Mouse (Mus musculus): Measurements from ENCODE around the gene Vat1l.

Vat1l gene

DNA sequence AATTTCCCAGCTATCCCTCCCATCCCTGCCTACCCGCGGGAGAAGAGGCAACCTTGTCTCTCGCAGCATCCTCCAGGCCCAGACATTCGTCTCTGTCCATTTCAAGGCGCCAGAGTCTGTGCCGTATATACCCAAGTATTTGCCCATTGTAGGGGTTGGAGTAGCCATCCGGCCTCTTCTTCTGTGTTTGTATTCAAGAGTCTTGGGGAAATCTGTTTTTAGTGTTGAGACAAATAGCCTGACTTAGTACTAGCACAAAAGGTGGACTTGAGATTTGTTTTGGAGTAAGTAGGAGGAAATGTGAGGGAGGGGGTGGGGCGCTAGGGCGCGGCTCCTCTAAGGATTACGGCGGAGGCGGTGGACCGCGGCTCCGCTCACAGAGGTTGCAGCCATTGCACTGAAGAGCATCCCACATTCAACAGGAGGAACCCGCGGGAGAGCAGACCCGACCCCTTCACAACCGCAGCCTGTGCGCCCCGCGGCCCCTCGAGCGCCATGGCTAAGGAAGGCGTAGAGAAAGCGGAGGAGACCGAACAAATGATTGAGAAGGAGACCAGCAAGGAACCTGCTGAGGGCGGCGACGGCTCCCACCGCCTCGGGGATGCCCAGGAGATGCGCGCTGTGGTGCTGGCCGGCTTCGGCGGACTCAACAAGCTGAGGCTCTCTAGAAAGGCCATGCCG is at the start of gene Vat1l:
Gene Vat1l (plus strand): TSS at position 392 of the 681 bp plus-strand sequence.
- DNase-seq (ENCODE audit: low spot score in 2 of 2) = no peak

DNA sequence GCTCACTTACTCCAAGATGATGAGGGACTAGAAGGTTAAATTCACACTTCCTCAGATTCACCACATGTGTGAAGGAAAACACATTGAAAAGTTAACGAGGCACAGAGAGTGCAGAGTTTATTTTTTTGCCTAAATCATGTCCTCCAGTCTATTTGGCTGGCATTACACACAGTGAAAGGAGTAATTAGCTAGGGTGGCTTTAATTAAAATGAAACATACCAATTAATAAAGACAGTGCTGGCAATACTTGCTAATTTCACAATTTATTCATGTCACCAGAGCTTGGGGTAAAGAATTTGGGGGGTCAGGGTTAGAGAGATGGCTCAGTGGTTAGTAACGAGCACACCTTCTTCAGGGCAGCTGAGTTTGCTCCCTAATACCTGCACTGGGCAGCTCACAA is 46.8 kb upstream of the Vat1l start:
- no peak for DNase-seq (ENCODE audit: low spot score in 2 of 2)

DNA sequence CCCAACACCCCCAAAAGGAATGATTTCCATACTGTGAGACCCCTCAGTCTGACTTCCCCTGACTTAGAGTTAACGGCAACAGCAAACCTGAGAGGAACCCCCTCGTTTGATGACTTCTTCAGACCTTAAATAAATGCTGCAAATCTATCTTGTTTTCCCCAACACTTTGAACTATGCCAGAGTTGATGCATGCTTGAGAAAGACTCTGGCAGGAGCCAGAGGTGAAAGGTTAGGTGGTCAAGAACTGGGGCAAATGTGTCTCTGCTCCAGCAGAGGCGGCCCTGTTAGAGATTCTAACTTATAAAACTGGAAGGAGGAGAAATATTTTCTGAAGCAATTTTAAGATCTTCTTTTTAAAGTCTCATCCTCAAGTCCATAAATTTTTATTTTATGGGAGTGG is 45.7 kb upstream of the Vat1l start:
- no peak for DNase-seq (ENCODE audit: low spot score in 2 of 2)

DNA sequence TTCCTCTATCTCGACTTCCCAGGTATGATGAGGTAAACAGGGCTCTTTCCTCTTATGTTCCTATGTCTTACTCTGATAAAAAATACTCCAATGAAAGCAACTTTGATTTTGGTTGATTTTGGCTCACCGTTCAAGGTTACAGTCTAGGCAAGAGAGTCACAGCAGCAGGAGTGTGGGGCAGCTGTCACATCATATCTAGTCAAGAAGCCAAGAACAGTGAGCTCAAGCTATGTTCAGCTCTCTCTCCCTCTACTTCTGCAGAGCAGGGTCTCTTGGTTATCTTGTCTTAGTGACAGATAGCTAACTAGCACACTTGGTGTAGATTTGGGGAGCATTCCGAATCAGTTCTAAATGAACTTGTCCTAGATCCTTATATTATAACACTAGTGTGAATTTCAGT is 41.5 kb upstream of the Vat1l start:
- no peak for DNase-seq (ENCODE audit: low spot score in 2 of 2)

DNA sequence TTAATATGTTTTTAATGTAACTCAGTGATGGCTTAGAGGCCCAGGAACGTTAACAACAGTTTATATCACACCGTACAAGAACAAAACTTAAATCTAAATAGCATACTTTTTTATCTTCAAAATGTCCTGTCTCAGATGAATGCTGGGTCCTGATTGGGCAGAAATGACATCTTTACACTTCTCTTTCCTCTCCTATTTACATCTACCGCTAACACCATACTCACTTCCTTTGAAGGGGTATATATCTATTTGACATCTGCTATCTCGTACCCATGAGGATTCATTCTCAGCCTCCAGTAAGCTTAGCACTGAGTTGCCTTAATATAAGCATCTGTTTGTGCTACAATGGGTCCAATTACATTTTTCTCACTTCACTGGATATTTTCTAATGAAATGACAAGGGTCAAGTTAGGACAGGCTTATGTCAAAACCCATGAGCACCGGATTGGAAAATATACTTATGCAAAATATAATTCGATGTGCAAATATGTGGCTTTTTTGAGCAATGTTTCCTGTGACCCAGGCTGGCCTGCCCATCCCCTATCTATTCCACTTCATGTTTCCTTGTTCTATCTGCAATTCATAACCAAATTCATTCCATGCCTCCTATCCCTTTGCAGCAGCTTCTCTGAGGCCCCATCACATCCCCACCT is 40.8 kb upstream of the Vat1l start:
- no peak for DNase-seq (ENCODE audit: low spot score in 2 of 2)

DNA sequence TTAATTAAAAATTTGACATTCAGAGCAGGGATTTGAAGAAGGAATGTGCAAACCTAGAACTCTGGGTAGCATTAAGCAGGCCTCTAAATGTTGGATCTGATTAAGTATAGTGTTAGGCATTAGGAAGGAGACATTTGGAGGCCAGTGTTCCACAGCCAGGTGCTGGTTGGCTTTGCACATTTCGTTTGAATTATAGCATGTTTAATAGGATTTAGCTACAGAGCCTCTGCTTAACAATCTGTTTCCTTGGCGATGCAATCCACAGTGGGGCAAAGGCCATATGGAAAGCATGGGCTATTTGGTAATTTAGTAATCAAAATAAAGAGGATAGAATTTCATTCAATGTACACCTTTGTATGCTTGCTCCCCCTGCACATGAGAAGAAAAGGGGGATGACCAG is 39.7 kb upstream of the Vat1l start:
- no peak for DNase-seq (ENCODE audit: low spot score in 2 of 2)

DNA sequence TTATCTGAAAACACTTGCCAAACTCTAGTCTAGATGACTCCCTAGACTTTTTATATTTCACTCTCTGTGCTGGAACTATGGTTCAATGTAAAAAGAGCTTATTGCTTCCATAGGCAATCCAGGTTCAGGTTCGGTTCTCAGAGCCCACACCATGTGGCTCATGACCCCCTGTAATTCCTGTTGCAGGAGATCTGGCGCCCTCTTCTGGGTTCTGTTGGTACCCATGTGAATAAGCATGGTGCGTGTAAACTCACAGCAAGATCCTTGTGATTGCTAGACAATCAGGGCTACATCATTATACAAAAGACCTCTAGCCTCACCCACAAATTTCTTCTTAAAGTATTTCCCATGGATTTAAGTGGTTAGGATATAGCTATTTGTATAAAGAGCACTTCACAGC is 28.7 kb upstream of the Vat1l start:
- no peak for DNase-seq (ENCODE audit: low spot score in 2 of 2)

DNA sequence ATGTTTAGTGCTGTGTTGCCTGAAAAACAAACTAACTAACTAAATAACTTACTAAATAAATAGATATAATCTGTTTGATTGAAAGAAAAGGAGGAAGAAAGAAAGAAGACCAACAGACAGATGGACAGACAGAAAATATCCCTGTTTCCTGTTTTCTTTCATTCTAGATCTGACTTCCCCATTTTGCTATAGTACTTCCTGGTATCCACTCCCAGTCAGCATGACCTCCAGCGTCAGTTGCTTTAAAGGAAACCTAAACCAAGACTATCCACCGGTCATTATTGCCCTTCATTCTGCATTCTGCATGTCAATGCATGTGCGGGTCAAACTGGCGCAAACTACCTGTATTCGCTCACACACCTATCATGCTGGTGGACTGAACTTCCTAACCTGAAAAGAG is 12.1 kb upstream of the Vat1l start:
- no peak for DNase-seq (ENCODE audit: low spot score in 2 of 2)

DNA sequence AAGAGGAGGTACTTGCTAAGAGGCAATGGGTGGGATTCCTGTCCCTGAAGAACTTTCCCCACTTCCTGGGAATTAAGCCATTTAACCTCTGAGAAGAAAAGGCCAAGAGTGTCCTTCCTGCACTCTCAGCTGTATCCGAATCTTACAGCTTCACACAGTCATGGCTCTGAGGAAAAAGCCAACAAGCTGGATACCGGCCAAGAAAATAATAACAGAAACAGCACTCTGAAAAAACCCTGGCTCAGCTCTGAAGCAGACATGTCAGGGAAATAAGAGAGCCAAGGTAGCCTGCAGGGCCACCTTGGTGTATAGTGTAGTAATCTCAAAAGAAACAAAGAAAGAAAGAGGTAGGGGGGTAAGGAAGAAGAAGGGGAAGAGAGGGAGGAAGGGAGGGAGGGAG is 6.4 kb upstream of the Vat1l start:
- no peak for DNase-seq (ENCODE audit: low spot score in 2 of 2)

DNA sequence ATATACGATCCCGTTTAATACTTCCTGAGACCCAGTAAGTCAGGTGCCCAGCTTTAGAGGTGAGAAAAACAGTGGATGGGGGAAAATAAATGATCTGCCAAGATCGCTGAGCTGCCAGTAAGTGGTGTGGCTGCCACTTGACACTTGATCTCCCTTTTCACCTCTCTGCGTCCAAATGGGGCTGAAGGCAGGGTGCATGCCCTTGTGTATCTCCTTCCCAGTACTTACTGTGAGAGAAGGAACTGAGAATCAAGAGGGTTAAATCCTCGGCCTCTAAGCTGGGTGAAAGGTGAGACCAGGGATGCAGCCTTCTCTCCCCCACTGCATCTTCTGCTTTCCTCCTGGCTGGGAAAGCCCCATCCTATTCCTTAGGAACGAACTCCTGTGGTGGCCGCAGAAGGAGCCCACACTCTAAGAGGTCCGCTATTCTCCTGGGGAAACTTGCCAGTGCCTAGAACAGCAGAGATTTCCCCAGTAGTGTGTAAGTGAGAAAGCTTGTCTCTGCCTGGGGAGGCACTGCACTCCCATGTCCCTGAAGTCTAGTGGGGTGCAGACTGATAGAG is 1.1 kb downstream of the Vat1l start:
- no peak for DNase-seq (ENCODE audit: low spot score in 2 of 2)

DNA sequence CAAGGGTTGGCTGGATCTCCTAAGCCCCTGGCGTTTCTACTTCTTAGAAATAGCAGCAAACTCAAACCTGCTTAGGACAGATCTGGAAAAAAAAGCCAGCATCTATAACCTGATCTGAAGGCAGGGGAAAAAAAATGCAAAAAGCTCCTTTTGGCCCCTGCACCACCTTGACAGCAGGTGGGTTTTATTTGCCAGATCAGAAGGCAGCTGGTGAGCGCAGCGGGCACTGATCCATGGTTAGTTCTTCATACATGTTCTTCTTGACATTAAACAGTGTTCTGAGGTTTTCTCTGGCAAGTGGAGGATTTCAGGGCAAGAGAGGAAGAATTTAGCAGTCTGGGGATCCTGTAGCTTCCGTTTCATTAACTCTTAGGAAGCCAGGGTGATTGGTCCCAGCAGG is 1.6 kb downstream of the Vat1l start:
- no peak for DNase-seq (ENCODE audit: low spot score in 2 of 2)

DNA sequence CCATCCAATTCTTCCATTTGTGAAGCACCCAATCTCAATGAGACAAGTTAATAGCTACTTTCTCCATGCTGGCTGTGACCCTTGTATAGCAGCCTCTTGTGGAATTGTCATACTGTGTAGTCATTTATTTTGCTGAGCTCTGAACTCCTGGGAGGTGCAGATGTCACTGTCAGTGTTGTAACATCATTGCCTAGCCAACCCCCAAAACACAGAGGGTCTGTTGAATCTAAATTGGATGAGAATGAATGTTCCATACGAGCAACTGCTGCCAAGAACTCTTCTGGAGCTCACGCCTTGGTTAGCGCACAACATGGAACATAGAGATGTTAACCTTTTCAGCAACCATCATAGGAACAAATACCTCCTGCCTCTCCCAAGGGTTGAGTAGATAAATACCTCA is 15.4 kb downstream of the Vat1l start:
- no peak for DNase-seq (ENCODE audit: low spot score in 2 of 2)

DNA sequence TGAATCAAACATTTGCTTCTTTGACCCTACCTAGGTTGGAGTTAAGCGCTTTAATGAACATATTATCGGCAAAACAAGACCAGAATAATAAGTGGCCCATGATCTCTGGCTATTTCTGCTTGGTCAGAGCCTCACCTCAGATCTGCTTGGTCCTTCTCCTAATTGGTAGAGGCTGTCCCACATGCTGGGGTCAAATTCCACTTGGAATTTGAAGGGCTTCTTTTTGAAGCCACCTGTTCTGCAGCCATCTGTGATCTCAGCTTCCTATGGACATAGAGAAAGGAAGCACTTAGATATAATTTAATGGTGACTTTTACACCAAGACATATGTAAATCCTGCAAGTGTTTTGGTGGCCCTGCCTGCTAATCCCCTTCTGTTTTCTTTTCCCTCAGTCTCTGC is 16.6 kb downstream of the Vat1l start:
- DNase-seq (ENCODE audit: low spot score in 2 of 2) = no peak

DNA sequence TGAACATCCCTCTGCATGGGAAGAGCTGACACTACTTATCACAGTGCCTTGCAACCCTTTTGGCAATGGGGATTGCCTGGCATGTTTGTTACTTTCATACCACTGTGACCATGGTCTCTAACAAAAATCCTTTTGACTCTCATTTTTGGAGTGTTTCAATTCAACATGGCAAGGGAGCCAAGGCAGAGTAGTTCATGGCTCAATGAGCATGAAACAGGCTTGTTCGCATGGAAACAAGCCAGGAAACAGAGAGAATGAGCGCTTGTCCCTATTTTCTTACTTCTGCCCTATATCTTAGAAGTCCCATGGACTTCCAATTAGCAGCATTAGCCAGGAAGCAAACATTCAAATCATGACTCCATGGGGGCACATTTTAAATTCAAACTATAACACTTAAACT is 18.6 kb downstream of the Vat1l start:
- DNase-seq (ENCODE audit: low spot score in 2 of 2) = no peak

DNA sequence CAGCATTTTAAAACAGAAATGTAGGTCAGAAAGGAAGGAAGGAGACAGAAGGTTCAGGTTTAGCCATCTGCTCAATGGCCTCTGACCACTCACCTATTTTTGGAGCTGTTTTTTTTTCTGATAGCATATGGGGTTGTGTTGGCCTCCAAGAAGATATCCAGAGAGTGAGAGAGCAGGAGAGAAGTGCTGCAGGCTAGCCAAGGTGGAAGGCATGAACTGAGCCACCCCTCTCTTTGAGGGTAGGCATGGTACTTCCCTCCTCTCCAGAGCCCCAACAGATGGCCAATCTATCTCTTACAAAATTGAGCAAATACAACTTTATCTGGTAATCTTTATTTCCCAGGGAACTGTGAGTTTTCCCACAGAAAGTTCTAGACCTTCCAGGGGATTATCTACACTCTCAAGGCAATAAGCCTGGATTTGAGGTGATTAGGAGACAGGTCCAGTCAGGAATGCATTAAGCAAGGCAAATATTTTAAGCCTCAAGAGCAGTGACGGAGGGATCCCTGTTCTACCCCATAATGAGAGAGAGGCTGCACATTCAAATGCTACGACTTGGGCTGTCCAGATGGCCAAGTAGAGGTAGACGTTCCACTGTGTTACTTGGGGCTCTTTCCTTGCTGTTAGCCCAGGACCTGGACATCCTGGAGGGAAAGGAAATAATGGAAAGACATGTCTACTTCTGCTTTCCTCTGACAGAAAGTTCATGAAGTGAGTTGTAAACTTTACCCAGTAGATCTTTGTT is 46.1 kb downstream of the Vat1l start:
- no peak for DNase-seq (ENCODE audit: low spot score in 2 of 2)

DNA sequence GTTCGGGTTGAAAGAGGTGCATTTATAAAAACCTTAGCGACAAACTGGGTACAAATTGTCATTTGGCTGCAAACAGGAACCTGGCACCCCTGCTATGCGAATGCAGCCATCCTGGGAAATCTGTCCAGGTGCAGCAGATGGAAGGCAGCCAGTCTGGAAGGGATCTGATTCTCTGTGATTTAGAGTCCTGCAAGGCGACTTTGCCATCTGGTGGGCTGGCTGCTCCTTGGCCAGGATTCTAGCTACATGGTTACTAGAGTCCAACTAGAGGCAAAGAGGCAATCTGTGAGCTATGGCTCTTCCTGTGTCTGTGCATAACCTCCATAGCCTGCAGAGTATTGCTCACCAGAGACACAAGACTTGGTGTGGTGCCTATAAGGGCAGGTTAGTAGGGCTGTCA is 53.3 kb downstream of the Vat1l start:
- no peak for DNase-seq (ENCODE audit: low spot score in 2 of 2)

DNA sequence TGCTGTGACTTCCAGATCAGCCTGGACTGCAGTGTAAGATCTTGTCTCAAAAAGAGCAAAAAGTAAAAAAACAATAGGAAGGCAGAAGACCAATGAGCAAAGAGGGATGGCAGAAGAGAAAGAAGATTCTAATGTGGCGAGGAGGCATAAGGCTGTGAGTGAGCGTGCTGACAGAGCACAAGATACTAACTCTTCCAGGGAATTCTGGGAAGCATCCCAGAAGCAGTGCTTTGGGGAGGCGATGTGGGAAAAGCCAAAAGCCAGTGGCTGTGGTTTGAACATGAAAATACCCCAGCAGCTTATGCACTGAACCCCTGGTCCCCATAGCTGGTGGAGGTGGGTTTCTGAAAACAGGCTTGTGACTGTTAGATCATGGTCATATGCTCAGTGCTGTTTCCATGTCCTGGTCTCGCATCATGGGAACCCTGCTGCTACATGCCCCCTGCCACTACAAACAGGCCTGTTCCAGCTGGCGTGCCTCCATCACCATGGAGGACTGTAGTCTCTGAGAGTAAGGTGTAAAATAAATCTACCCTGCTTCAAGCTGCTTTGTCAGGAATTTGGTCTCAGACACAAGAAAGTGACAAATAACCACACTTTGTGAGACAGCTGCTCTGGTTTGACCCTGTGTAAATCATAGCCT is 54.4 kb downstream of the Vat1l start:
- no peak for DNase-seq (ENCODE audit: low spot score in 2 of 2)

DNA sequence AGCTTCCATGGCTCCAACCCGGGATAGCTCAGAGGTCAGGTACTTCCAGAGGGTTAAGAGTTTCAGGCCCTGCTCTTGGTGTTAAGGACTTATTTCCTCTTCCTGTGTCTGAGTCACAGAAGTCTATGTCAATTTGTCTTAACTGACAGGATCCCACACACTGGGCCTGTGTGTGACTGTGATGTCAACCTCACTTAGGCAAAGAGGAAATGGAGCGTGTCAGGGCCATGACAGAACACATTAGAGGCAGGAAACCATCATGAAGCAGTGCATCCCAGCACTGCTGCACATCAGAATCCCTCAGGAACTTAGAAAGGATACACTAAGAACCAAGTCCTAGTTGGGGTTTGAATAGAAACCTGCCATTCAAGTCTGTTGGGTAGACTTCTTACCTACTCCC is 56.9 kb downstream of the Vat1l start:
- DNase-seq (ENCODE audit: low spot score in 2 of 2) = no peak

DNA sequence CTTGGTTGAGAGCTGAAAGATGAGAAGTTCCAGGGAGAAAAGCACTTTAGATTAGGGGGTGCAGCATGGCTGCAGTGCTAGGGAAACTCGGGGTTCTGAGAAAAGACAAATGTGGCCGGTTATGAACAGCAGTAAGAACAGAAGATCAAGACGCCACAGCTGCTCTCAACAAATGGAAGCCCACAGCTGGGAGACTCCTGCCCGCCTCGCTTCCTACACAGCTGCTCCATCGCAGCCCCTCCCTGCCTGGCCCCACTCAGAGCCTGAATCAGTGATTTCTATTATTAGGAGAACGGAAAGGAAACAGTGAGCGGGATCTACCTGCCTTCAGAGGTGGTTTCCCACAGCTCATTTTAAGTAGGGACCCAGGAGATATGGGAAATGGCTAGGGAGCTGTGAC is 69.1 kb downstream of the Vat1l start:
- no peak for DNase-seq (ENCODE audit: low spot score in 2 of 2)

DNA sequence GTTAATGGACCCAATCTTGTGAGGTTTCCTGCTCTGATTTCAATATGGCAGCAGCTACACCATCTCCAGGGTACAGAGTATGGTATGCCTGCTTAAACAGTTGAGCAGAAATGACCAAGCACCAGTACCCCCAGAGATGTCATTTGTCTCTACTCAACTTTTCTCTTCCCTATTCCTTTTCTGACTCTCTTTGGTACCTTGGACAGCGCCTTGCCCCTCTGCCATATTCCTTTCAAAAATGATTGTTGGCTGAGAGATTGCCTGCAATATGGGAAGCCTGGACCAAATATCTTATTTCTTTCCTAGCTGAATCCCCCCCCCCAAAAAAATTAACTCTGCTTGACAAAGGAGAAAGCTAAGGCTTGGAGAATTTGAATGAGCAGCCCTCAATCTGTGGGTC is 75.7 kb downstream of the Vat1l start:
- no peak for DNase-seq (ENCODE audit: low spot score in 2 of 2)

DNA sequence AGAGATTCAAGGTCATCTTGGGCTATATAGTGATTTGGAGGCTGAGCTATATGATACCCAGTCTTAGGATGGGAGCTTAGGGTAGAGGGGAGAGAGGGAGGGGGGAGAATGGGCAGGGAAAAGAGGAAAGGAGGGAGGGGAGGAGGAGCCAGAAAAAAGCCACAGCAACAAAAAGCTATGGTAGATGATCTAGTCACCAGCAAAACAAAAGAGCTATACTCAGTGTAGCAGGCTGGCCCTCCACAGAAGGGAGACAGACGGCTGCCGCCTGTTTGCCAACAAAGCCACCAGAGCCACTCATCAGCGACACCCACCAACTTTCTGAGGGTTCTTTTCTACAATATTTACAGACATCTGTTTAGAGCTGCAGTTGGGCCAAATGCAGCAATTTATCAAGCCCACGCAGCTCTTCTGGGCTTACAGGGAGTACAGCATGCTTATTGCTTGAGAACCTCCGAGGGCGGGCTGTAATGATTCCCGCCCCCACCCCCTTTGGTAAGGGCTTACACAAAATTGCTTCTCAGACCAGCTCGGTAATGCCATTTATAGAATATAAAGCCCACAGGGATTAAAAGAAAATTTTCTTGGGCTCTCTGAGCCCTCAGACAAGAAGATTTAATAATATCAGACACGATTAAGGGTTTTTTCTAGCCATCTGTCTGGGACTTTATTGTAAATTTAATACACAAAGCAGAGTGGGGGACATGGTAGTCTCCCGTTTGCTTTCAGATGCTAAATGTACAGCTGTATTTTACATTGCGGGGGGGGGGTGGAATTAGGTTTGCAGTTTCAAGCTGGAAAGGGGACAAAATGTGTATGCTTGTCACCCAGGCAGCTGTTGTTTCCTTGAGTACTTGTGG is 89.7 kb downstream of the Vat1l start:
- no peak for DNase-seq (ENCODE audit: low spot score in 2 of 2)

DNA sequence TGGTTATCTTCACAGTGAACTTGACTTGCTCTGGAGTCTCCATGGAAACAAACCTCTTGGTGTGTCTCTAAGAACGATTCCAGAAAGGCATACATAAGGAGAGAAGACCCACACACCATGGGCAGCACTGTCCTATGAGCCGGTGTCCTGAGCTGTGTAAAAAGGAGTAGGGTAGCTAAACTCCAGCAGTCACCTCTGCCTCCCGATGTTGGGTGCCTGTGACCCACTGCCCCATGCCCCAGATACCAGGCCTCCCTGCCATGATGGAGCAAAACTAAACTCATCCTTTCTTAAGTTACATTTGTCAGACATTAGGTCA is 90.3 kb downstream of the Vat1l start:
- no peak for DNase-seq (ENCODE audit: low spot score in 2 of 2)

Data from thymus, postnatal 10 days (tissue).